8 mouse cellular contexts compared by ENCODE assay signal in genomic region chr17:26660192-26660912, GRCm38 (mm10). TPM values are rescaled to one million over a fixed set of nuclear protein-coding genes. Genes with fewer than 3 reads are reported as not detected.
DNase-seq lines count a peak whose midpoint lies in the region; ATAC-seq and TF ChIP-seq lines count a peak whose summit lies in the region.

No protein-coding gene starts in this region.

- no peak overlapping the region for H3K9ac ChIP-seq in kidney, embryonic 14.5 days (ENCODE audit: low read depth, low read length)
- H3K9ac ChIP-seq in limb, embryonic 14.5 days (ENCODE audit: low read depth, low read length, severe bottlenecking): no peak overlapping the region
- no peak overlapping the region for H3K9ac ChIP-seq in stomach, embryonic 14.5 days (replicated peaks; ENCODE audit: low read depth, low read length)

- no peak for TF ChIP-seq POLR2A in limb, embryonic 14.5 days (IDR thresholded peaks at IDR 0.05; ENCODE audit: borderline replicate concordance, extremely low read depth, insufficient read depth, insufficient read length)

- no peaks in the 10 kb centered on the region for H3K9me3 ChIP-seq in kidney, embryonic 14.5 days (ENCODE audit: control insufficient read depth, low read length)
- no peaks in the 10 kb centered on the region for H3K9me3 ChIP-seq in limb, embryonic 14.5 days (ENCODE audit: control insufficient read depth, low read length)
- no peaks in the 10 kb centered on the region for H3K9me3 ChIP-seq in stomach, embryonic 14.5 days (ENCODE audit: control insufficient read depth, low read depth, low read length)

- peaks cover 5% of the 10 kb centered on the region for H3K4me1 ChIP-seq in kidney, embryonic 14.5 days (ENCODE audit: control insufficient read depth, insufficient read depth, low read length)
- H3K4me1 ChIP-seq in limb, embryonic 14.5 days (ENCODE audit: control insufficient read depth, insufficient read depth, low read length): peaks cover 8% of the 10 kb centered on the region
- H3K4me1 ChIP-seq in stomach, embryonic 14.5 days (ENCODE audit: control insufficient read depth, insufficient read depth, low read length): no peaks in the 10 kb centered on the region

- peak; percentile 44 for ATAC-seq in granulocyte monocyte progenitor cell, adult 5-6 weeks (replicated peaks; ENCODE audit: poor library complexity, severe bottlenecking)
- ATAC-seq in kidney, embryonic 14.5 days (ENCODE audit: low FRiP score, low TSS enrichment): peak; percentile 59
- peak; percentile 60; the same call in 1 of the 2 replicates for ATAC-seq in limb, embryonic 14.5 days (ENCODE audit: low FRiP score, low read depth)
- peak; percentile 33; the same call in 1 of the 2 replicates for ATAC-seq in stomach, embryonic 14.5 days (ENCODE audit: insufficient number of reproducible peaks, insufficient read depth, low FRiP score, low read depth)

- H3K4me2 ChIP-seq in kidney, embryonic 14.5 days (replicated peaks; ENCODE audit: low read depth, low read length): no peak overlapping the region
- H3K4me2 ChIP-seq in limb, embryonic 14.5 days (replicated peaks; ENCODE audit: low read depth, low read length, severe bottlenecking): peak overlapping the region; percentile 13; the same call in 1 of the 2 replicates
- H3K4me2 ChIP-seq in stomach, embryonic 14.5 days (replicated peaks; ENCODE audit: low read depth, low read length): no peak overlapping the region; the same call in 1 of the 2 replicates

- no peak overlapping the region for H3K4me3 ChIP-seq in kidney, embryonic 14.5 days (ENCODE audit: low read length)
- H3K4me3 ChIP-seq in limb, embryonic 14.5 days (replicated peaks; ENCODE audit: low read length): no peak overlapping the region
- no peak overlapping the region for H3K4me3 ChIP-seq in stomach, embryonic 14.5 days (ENCODE audit: low read depth, low read length)

- H3K27me3 ChIP-seq in kidney, embryonic 14.5 days (ENCODE audit: control insufficient read depth, insufficient read depth, low read length): no peaks in the 10 kb centered on the region; the same call in 1 of the 2 replicates
- no peaks in the 10 kb centered on the region for H3K27me3 ChIP-seq in limb, embryonic 14.5 days (ENCODE audit: control insufficient read depth, insufficient read depth, low read length)
- H3K27me3 ChIP-seq in stomach, embryonic 14.5 days (ENCODE audit: control insufficient read depth, insufficient read depth, low read length): no peaks in the 10 kb centered on the region

- H3K27ac ChIP-seq in kidney, embryonic 14.5 days (ENCODE audit: low read depth, low read length): no peak overlapping the region
- no peak overlapping the region for H3K27ac ChIP-seq in limb, embryonic 14.5 days (replicated peaks; ENCODE audit: low read depth, low read length)
- H3K27ac ChIP-seq in stomach, embryonic 14.5 days (ENCODE audit: low read length): no peak overlapping the region

- peaks cover 11% of the 10 kb centered on the region for H3K36me3 ChIP-seq in kidney, embryonic 14.5 days (ENCODE audit: control insufficient read depth, insufficient read depth, low read length)
- peaks cover 13% of the 10 kb centered on the region for H3K36me3 ChIP-seq in limb, embryonic 14.5 days (ENCODE audit: control insufficient read depth, insufficient read depth, low read length)
- peaks cover 5% of the 10 kb centered on the region for H3K36me3 ChIP-seq in stomach, embryonic 14.5 days (ENCODE audit: control insufficient read depth, insufficient read depth, low read length)

- WGBS in kidney, embryonic 14.5 days: 27% methylated on average over 21 of the region's 21 CpGs
- 26% methylated on average over 19 of the region's 21 CpGs for WGBS in limb, embryonic 14.5 days
- 19% methylated on average over 20 of the region's 21 CpGs for WGBS in stomach, embryonic 14.5 days

- DNase-seq in 416B (ENCODE audit: low read depth): peak; percentile 65
- DNase-seq in adrenal gland, adult 8-10 months: peak; percentile 68
- peak; percentile 73 for DNase-seq in embryo, embryonic 9.5 days (ENCODE audit: extremely low spot score)
- DNase-seq in limb, embryonic 14.5 days (ENCODE audit: low spot score): peak; percentile 62
- peak; percentile 59 to 74 for DNase-seq in natural killer cell, adult 2 months (ENCODE audit: low spot score in 2 of 2)

RNA-seq across cellular contexts. Expression of gene Atp6v0e, which starts 2.7 kb away (rescaled TPM):
- total RNA-seq in adrenal gland, adult 8-10 months (2022): 100 to 1,000 TPM; 183 to 265 (median 234) TPM
- total RNA-seq in granulocyte monocyte progenitor cell, adult 5-6 weeks (2014; fragmentation: Nextera tagmentation): 197 and 242 TPM in 2 replicates
- 317 and 374 TPM in 2 replicates for total RNA-seq in granulocyte monocyte progenitor cell, adult 5-6 weeks (2017)
- 192 and 214 TPM in 2 replicates for polyA plus RNA-seq in kidney, embryonic 14.5 days (2014; fragmentation: Nextera tagmentation; extraction: Ambion mirVana)
- 167 and 183 TPM in 2 replicates for polyA plus RNA-seq in limb, embryonic 14.5 days (2012; rRNA removed)
- 203 and 228 TPM in 2 replicates for polyA plus RNA-seq in limb, embryonic 14.5 days (2014; fragmentation: Nextera tagmentation; extraction: Ambion mirVana)
- polyA plus RNA-seq in stomach, embryonic 14.5 days (2014; fragmentation: Nextera tagmentation; extraction: Ambion mirVana): 179 and 183 TPM in 2 replicates

RNA-seq across cellular contexts. Expression of gene Crebrf, which starts 55.1 kb away (rescaled TPM):
- total RNA-seq in adrenal gland, adult 8-10 months (2022): 10 to 100 TPM; 71.1 to 94.5 (median 80.0) TPM
- 18.8 and 30.0 TPM in 2 replicates for total RNA-seq in granulocyte monocyte progenitor cell, adult 5-6 weeks (2014; fragmentation: Nextera tagmentation)
- total RNA-seq in granulocyte monocyte progenitor cell, adult 5-6 weeks (2017): 16.8 and 17.0 TPM in 2 replicates
- 4.9 and 10.5 TPM in 2 replicates for polyA plus RNA-seq in kidney, embryonic 14.5 days (2014; fragmentation: Nextera tagmentation; extraction: Ambion mirVana)
- 4.9 and 5.0 TPM in 2 replicates for polyA plus RNA-seq in limb, embryonic 14.5 days (2012; rRNA removed)
- polyA plus RNA-seq in limb, embryonic 14.5 days (2014; fragmentation: Nextera tagmentation; extraction: Ambion mirVana): 5.9 and 6.5 TPM in 2 replicates
- 9.0 and 11.7 TPM in 2 replicates for polyA plus RNA-seq in stomach, embryonic 14.5 days (2014; fragmentation: Nextera tagmentation; extraction: Ambion mirVana)
